Mouse (Mus musculus) limb, embryonic 14.5 days (tissue): ENCODE results near the gene Neurod2. TPM values are rescaled to one million over a fixed set of nuclear protein-coding genes. Genes with fewer than 3 reads are reported as not detected.

ENCODE experiments used
- ATAC-seq: fragments of 200-750 bp; cut with Nextera tagmentation; 2 replicates; pipeline ENCODE4 v1.8.0; 2017; ENCODE audit warnings: low read depth, moderate number of reproducible peaks, moderate TSS enrichment; ENCODE audit not compliant: low FRiP score
- DNase-seq: peaks from one replicate; pipeline ENCODE4 v3.0.0-alpha.2; 2015; ENCODE audit warnings: low spot score
- H3K27ac ChIP-seq: fragments of 300-500 bp; sonication (generic); replicated peaks from 2 replicates; pipeline ENCODE4 v1.5.1; 2014; ENCODE audit warnings: low read depth, mild to moderate bottlenecking, low read length, moderate library complexity, mixed read lengths
- H3K27me3 ChIP-seq: fragments of 300-500 bp; sonication (generic); 2 replicates; pipeline ENCODE4 v1.6.1; 2014; ENCODE audit warnings: low read length, mixed read lengths; ENCODE audit not compliant: control insufficient read depth, insufficient read depth
- H3K36me3 ChIP-seq: fragments of 300-500 bp; sonication (generic); 2 replicates; pipeline ENCODE4 v1.6.1; 2014; ENCODE audit warnings: mild to moderate bottlenecking, low read length, moderate library complexity, mixed read lengths; ENCODE audit not compliant: control insufficient read depth, insufficient read depth
- H3K4me1 ChIP-seq: fragments of 300-500 bp; sonication (generic); 2 replicates; pipeline ENCODE4 v1.6.1; 2014; ENCODE audit warnings: antibody characterized with exemption, low read length, mixed read lengths; ENCODE audit not compliant: control insufficient read depth, insufficient read depth
- H3K4me2 ChIP-seq: fragments of 300-500 bp; sonication (generic); replicated peaks from 2 replicates; pipeline ENCODE4 v1.6.1; 2014; ENCODE audit warnings: low read depth, mild to moderate bottlenecking, low read length, moderate library complexity; ENCODE audit not compliant: severe bottlenecking
- H3K4me3 ChIP-seq: fragments of 300-500 bp; sonication (generic); replicated peaks from 2 replicates; pipeline ENCODE4 v1.5.1; 2014; ENCODE audit warnings: low read length
- H3K9ac ChIP-seq: fragments of 300-500 bp; sonication (generic); 2 replicates; pipeline ENCODE4 v1.6.1; 2014; ENCODE audit warnings: mild to moderate bottlenecking, low read depth, low read length, moderate library complexity; ENCODE audit not compliant: severe bottlenecking
- H3K9me3 ChIP-seq: fragments of 300-500 bp; sonication (generic); 2 replicates; pipeline ENCODE4 v1.6.1; 2016; ENCODE audit warnings: low read length; ENCODE audit not compliant: control insufficient read depth
- POLR2A ChIP-seq: fragments of 200-500 bp; IDR thresholded peaks from 2 replicates; pipeline ENCODE4 v1.8.0; 2012; ENCODE audit warnings: inconsistent platforms, mild to moderate bottlenecking, moderate library complexity, borderline replicate concordance; ENCODE audit not compliant: insufficient read depth, insufficient read length; ENCODE audit errors: extremely low read depth
- WGBS: fragments of 180-500 bp; shearing (Covaris S2); extraction: QIAGEN DNeasy Blood & Tissue Kit; methylation state at CpG from one replicate; pipeline ENCODE4 v1.1.7; 2014; 5-methylcytosine and 5-hydroxymethylcytosine counted together
- polyA plus RNA-seq, 2 experiments: library from polyadenylated mRNA; depleted of rRNA in 1 of 2; stranded (reverse) in 1 of 2; unstranded in 1 of 2; fragments of >200 nt; fragmentation: Nextera tagmentation in 1 of 2; extraction: Ambion mirVana in 1 of 2; gene quantifications; 2 replicates each; pipeline versions ENCODE4 v1.2.1 to v1.2.3; 2012 to 2014

Gene Neurod2
- polyA plus RNA-seq, 2 experiments, result 0.52 TPM; not detected in 1

DNA sequence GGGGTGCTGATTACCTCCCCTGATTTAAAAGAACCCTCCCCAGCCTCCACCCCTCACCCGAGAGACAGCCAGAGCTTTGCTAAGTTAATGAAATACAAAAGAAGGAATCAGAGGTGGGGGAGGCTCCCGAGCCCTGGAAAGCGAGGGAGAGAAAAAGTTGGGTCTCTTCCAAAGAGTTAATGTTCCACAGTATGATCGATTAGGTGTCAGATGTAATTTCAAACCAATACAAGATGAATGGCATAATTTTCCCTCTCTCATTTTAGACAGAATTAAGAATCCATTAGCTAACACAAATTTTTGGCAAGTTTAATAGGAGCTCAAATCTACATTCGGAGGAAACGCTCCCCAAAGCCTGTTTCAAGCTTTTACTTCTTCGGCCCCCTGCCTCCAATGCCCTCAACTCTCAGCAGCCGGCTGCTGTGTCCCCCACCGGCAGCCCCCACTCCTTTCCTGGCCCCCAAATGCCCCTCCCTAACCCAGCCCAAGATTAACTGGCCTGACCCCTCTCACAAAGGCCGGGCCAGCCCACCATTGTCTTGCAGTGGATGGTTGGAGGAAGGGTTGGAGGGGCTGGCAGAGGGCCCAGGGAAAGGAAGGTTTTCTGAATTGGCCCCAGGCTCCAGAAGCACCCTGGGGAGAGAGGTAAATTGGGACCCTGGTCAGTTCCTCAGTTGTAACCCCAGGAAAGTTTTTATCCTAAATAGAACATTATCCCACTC lies 30.8 kb downstream of the Neurod2 start:
- Histone ChIP-seq H3K4me3 (no peak overlapping the region), H3K4me2 (no peak overlapping the region), H3K36me3 (no peaks in the 10 kb centered on the region), H3K9ac (no peak overlapping the region), H3K27me3 (peaks cover 42% of the 10 kb centered on the region), H3K27ac (no peak overlapping the region), H3K4me1 (peaks cover 2% of the 10 kb centered on the region; the same call in 1 of the 2 replicates), H3K9me3 (no peaks in the 10 kb centered on the region)
- ATAC-seq (no peak), DNase-seq (no peak)
- no peak for TF ChIP-seq POLR2A
- WGBS, result 14% methylated on average over 10 of the region's 10 CpGs

DNA sequence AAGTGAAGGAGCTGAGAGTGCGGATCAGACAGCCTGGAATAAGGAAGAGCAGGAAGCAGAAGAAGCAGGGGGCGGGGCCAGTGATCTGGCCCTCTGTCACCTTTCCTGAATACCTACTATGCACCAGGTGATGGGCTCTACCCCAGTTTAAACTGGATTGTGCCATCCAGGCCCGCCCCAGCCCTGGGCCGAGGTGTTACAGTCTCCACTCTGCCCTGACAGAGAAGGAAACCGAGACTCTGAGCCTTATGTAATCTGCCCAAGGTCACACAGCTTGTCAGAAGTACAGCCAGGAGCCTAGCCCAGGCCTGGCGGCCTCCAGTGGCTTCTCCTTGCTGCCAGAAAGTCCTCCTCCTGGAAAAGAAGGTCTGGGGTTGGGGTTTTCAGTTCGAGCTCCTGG lies 31.7 kb downstream of the Neurod2 start:
- Histone ChIP-seq H3K36me3 (no peaks in the 10 kb centered on the region), H3K4me2 (no peak overlapping the region), H3K27me3 (peaks cover 42% of the 10 kb centered on the region), H3K4me1 (peaks cover 2% of the 10 kb centered on the region; the same call in 1 of the 2 replicates), H3K27ac (no peak overlapping the region), H3K4me3 (no peak overlapping the region), H3K9ac (no peak overlapping the region), H3K9me3 (no peaks in the 10 kb centered on the region)
- TF ChIP-seq POLR2A, result no peak
- DNase-seq, result no peak
- ATAC-seq, result no peak
- WGBS, result 11% methylated on average over 7 of the region's 7 CpGs

DNA sequence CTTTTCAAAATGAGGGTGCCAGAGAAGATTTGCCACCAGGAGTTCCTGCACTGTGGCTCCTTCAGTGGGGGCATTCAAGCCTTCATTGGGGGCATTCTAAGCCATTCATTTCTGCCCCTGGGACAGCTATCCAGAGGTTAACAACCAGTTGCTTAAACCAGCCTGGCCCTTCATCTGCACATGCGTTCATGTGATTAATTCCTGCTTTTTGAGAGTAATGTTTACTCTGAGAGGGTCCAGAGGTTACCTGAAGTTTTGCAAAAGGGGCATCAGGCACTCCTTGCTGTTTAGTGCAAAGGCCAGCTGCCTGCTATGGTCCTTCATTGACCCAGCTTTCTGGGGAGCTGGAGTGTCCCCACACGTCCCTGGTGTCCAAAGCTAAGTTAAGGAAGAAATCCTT lies 32.5 kb downstream of the Neurod2 start:
- no peak overlapping the region for H3K27ac ChIP-seq
- WGBS, result 52% methylated on average over 2 of the region's 2 CpGs
- no peak overlapping the region for H3K9ac ChIP-seq
- H3K27me3 ChIP-seq, result peaks cover 42% of the 10 kb centered on the region
- no peaks in the 10 kb centered on the region for H3K9me3 ChIP-seq
- no peak overlapping the region for H3K4me2 ChIP-seq
- no peak for DNase-seq
- H3K36me3 ChIP-seq, result no peaks in the 10 kb centered on the region
- no peak for ATAC-seq
- H3K4me3 ChIP-seq, result no peak overlapping the region
- H3K4me1 ChIP-seq, result peaks cover 2% of the 10 kb centered on the region; the same call in 1 of the 2 replicates
- no peak for TF ChIP-seq POLR2A

DNA sequence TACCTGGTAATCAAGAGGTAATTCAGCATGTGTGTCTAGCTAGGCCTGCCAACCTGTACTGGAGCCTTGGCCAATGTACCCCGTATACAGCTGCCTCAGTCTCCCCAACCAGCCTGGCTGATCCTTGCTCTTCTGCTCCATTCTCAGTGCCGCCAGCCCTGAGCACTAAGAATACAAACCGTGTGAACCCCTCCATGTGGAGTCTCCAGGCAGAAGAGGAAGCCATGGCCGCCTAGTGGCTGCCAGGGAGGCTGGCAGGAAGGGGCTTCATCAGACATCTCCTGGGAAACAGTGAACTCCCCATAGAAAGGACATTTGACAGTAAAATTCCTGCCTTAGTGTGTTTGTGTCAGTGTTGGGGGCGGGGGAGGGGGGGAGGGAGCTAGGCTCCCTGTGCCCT lies 33.2 kb downstream of the Neurod2 start:
- Histone ChIP-seq H3K9me3 (no peaks in the 10 kb centered on the region), H3K36me3 (no peaks in the 10 kb centered on the region), H3K27me3 (peaks cover 42% of the 10 kb centered on the region), H3K9ac (no peak overlapping the region), H3K4me3 (no peak overlapping the region), H3K4me1 (peaks cover 2% of the 10 kb centered on the region; the same call in 1 of the 2 replicates), H3K27ac (no peak overlapping the region), H3K4me2 (no peak overlapping the region)
- peak; percentile 32 for DNase-seq
- TF ChIP-seq POLR2A, result no peak
- ATAC-seq, result 0 out of 2 replicates have a peak, but pooled peaks have one; percentile 41
- 7% methylated on average over 5 of the region's 5 CpGs for WGBS

DNA sequence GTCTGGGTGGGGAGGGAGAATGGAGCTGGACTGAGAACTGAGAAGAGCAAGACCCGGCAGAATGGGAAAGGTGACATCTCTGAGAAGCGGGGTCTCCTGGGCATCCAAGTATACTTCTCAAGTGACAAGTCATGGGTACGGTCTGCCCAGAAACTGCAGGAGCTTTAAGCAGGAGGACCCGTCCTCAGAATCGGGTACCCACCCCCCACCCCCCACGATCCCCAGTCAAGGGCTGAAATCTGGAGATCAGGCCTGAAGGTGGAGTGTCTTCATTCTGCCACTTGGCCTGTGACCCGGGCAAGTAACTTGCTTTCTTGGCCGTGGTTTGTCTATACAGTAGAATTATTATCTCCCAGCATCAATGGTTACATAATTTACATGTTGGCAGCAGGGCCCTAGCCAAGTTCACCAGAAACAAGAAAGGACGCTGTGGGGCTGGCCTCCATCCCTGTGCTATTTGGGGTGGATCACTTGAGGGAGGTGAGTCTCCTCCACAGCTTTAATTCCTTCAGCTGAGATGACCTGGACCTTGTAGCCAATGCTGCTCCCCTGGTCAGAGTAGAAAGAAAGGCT lies 34.3 kb downstream of the Neurod2 start:
- Histone ChIP-seq H3K9ac (peak overlapping the region; percentile 65), H3K27me3 (peaks cover 42% of the 10 kb centered on the region), H3K36me3 (no peaks in the 10 kb centered on the region), H3K4me1 (peaks cover 2% of the 10 kb centered on the region; the same call in 1 of the 2 replicates), H3K4me2 (peak overlapping the region; percentile 87), H3K9me3 (no peaks in the 10 kb centered on the region), H3K27ac (no peak overlapping the region), H3K4me3 (peak overlapping the region; percentile 65)
- ATAC-seq (0 out of 2 replicates have a peak, but pooled peaks have one; percentile 7), DNase-seq (no peak)
- 4% methylated on average over 9 of the region's 9 CpGs for whole genome bisulfite sequencing
- no peak for TF ChIP-seq POLR2A
